Mouse (Mus musculus) megakaryocyte, embryonic 14.5 days (primary cell): ENCODE measurements around the gene Car2.

Experiments
- FLI1 ChIP-seq: IDR thresholded peaks from 2 replicates; pipeline ENCODE4 v1.6.1; 2012; ENCODE audit warnings: low read length, inconsistent platforms, mixed read lengths
- GATA1 ChIP-seq: IDR thresholded peaks from 3 replicates; pipeline ENCODE4 v1.6.1; 2012; ENCODE audit warnings: mixed read lengths, low read length, inconsistent platforms, borderline replicate concordance

DNA sequence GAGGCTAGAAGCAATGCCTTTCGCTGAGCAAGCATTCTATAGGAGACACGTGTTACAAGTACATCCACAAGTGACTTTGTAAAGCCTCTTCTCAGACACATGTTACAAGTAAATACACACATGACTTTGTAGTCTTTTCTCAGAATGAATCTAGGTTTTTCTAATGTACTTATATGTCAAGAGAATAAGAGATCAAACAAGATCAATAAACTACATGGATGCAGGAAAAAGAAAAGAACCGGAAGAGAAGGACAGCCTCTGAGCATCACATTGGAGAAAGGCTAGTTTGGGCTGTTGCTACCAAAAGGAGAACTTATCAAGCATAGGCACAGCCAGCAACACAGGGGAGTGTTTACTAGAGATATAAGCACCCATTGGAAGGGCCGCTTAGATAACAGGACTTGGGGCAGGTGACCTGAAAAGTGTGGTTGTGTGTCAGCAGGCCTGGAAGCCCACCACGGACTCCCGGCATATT, 7.3 kb upstream of the Car2 start:
- no peak for TF ChIP-seq GATA1
- no peak for TF ChIP-seq FLI1
